Mouse (Mus musculus): Measurements from ENCODE around the gene Evx1. TPM values are rescaled to one million over a fixed set of nuclear protein-coding genes. Genes with fewer than 3 reads are reported as not detected.
"Not testable (repeated sequence)": the region's sequence is repeated elsewhere in the genome, so short reads cannot be mapped to it uniquely, and the experiment has no call there.

Gene Evx1
- total RNA-seq, 1 experiment from 2014 or later = not detected

GRCm38 (mm10) chr6:52321826-52322315, 8.6 kb downstream of the Evx1 start:
- DNase-seq = no peak

- no peak for DNase-seq
Observed at GRCm38 (mm10) chr6:52322721-52323215, 9.5 kb downstream of the Evx1 start.

- DNase-seq = no peak
Observed at GRCm38 (mm10) chr6:52323292-52323691, 10.0 kb downstream of the Evx1 start.

GRCm38 (mm10) chr6:52324061-52324460, 10.8 kb downstream of the Evx1 start:
- no peak for DNase-seq

GRCm38 (mm10) chr6:52346816-52347215, 33.5 kb downstream of the Evx1 start:
- DNase-seq = not testable (repeated sequence)

- no peak for DNase-seq
Observed at GRCm38 (mm10) chr6:52366021-52366420, 52.7 kb downstream of the Evx1 start.

- DNase-seq = no peak
Observed at GRCm38 (mm10) chr6:52366533-52366932, 53.2 kb downstream of the Evx1 start.

GRCm38 (mm10) chr6:52367067-52367466, 53.8 kb downstream of the Evx1 start:
- DNase-seq = no peak

Other genes with a start within 250 kb of the Evx1 start
- 0.76 TPM in 1 of 2 replicates, not detected in the other for gene Hoxa1, start 155.2 kb upstream of the Evx1 start, total RNA-seq (2021)
- gene Hoxa2, start 148.7 kb upstream of the Evx1 start, total RNA-seq (2021) = 2.5 and 2.8 TPM in 2 replicates
- 0.29 and 0.55 TPM in 2 replicates for gene 5730596B20Rik, start 136.0 kb upstream of the Evx1 start, total RNA-seq (2021)
- gene Hoxa4, start 121.7 kb upstream of the Evx1 start, total RNA-seq (2021) = 3.7 and 3.8 TPM in 2 replicates
- gene Hoxa5, start 108.9 kb upstream of the Evx1 start, total RNA-seq (2021) = 12.8 and 15.0 TPM in 2 replicates
- gene Hoxa6, start 104.8 kb upstream of the Evx1 start, total RNA-seq (2021) = 3.1 and 5.6 TPM in 2 replicates
- 6.3 and 6.9 TPM in 2 replicates for gene Hoxa3, start 100.2 kb upstream of the Evx1 start, total RNA-seq (2021)
- gene Gm28308, start 100.2 kb upstream of the Evx1 start, total RNA-seq (2021) = 0.88 and 4.9 TPM in 2 replicates
- gene Hoxa7, start 91.6 kb upstream of the Evx1 start, total RNA-seq (2021) = 12.9 and 18.3 TPM in 2 replicates
- gene Hoxa9, start 82.4 kb upstream of the Evx1 start, total RNA-seq (2021) = 0.61 and 1.5 TPM in 2 replicates
- gene Hoxa10, start 72.6 kb upstream of the Evx1 start, total RNA-seq (2021) = 0.62 TPM in 1 of 2 replicates, not detected in the other
- not detected in 2 replicates for gene Hoxa11, start 67.7 kb upstream of the Evx1 start, total RNA-seq (2021)
- not detected in 2 replicates for gene Hoxa13, start 52.6 kb upstream of the Evx1 start, total RNA-seq (2021)

Measured in adrenal gland, postnatal 25 days (tissue).